ENCODE assay signal across 16 mouse cellular contexts in the genomic region with DNA sequence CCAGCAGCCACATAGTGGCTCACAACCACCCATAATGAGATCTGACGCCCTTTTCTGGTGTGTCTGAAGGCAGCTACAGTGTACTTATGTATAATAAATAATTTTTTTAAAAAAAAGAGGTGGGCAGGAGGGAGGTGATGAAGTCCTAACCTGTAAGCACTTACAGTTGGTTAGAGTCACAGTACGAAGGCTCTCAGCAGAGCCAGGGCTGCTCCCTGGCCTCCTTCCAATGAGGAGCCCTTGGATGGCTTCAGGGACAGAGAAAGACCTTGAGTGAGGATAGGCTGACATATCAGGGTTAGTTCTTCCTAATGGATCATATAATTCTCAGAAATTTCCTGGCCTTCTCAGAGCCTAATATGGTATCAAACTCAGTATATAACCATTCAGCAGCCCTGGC.
DNase-seq lines count a peak whose midpoint lies in the region; ATAC-seq lines count a peak whose summit lies in the region.
"Had no signal": no experiment of that assay in that cellular context is flagged by ENCODE, and none has a peak within 500 bp of the region (broad histone marks: within the 10 kb centered on the region; RNA-seq: fewer than 3 reads in every experiment).

No protein-coding gene starts in this region.

- intact Hi-C loops in gastrocnemius, postnatal 14 days (cut with DNase I; ENCODE audit: low total_unique reads) = no loop called here

- DNase-seq in ovary, adult 18-20 months (ENCODE audit: low spot score) = peak; percentile 86
- no peak for DNase-seq in ovary, postnatal 10 days (ENCODE audit: low spot score)
- peak; percentile 91 for DNase-seq in adrenal gland, adult 2 months
- peak; percentile 91 for DNase-seq in adrenal gland, adult 8-10 months
- peak; percentile 76 for DNase-seq in adrenal gland, postnatal 25 days
- DNase-seq in gastrocnemius, postnatal 14 days = no peak
- DNase-seq in T-cell, adult 2 months (ENCODE audit: low spot score) = no peak
- DNase-seq: cerebellum, adult 11 months; cerebellum, adult 9-11 months; gastrocnemius, postnatal 25 days; heart, adult 2 months had no signal

- no peak for ATAC-seq in megakaryocyte-erythroid progenitor cell, adult 5-6 weeks (replicated peaks; ENCODE audit: low FRiP score, low TSS enrichment, poor library complexity, severe bottlenecking)
- ATAC-seq: activated CD4-positive, CD25-positive, alpha-beta regulatory T cell, adult 4 months; CD4-positive, CD25-positive, alpha-beta regulatory T cell, adult 4 months; forebrain, embryonic 14.5 days; forebrain, postnatal 0 days had no signal

Comparison
In these comparisons a context has a peak if more than half of its experiments do, and no peak if none do; other contexts are left out.
1. DNase-seq: peak in ovary, adult 18-20 months (single experiment), adrenal gland, adult 2 months (single experiment), adrenal gland, adult 8-10 months (single experiment) and adrenal gland, postnatal 25 days (single experiment); none in ovary, postnatal 10 days (single experiment), gastrocnemius, postnatal 14 days (single experiment) and T-cell, adult 2 months (single experiment).